Comparison of ENCODE assay signal across 8 mouse cellular contexts in the genomic region with DNA sequence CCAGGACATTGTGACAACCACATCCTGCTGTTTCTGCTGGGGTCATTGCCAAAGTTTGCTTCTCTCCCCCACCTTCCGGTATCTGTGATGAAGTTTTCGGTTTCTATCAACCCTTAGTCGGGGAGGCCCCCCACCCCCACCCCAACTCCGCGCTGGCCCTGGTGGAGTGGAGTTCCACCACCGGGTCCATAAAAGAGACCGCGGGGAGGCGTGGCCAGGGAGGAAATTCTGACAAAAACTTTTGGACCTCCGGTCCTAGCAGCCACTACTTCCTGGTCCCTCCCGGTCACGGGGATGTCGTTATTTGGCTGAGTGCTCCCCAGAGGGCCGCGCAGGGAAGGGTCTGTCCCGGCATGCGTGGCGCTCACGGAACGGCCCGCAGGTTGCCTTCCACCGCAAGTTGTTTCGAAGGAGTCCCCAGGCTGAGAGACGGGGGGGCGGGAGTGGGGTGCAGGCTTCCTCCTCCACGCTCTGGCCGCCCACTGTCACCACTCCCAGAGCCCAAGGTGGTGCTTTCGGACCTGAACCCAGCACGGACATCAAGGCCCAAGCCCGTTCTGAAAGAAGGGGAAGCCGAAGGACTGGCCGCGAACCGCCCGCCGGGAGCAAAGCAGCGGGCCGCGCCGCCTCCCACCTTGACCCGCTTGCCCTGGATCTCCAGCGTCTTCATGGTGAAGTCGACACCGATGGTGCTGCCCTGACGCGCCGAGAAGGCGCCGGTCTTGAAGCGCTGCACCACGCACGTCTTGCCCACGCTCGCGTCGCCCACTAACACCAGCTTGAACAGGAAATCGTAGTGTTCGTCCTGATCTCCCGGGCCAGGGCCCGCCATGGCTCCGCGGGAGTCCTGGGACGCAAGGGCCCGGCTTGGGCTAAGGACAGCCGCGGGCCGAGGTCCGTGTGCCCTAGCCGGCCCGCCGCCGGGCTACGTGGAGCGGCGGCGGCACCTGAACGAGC. TPM values are rescaled to one million over a fixed set of nuclear protein-coding genes. Genes with fewer than 3 reads are reported as not detected.
DNase-seq lines count a peak whose midpoint lies in the region; ATAC-seq and TF ChIP-seq lines count a peak whose summit lies in the region.

No protein-coding gene starts in this region.

- peaks cover 11% of the 10 kb centered on the region for H3K36me3 ChIP-seq in heart, embryonic 14.5 days (ENCODE audit: control insufficient read depth, insufficient read depth, low read length)
- H3K36me3 ChIP-seq in kidney, postnatal 0 days (ENCODE audit: insufficient read depth, low read length), result 0 out of 2 replicates have a peak, but pooled peaks cover 8% of the 10 kb centered on the region
- H3K36me3 ChIP-seq in liver, embryonic 15.5 days (replicated peaks), result peaks cover 25% of the 10 kb centered on the region
- no peaks in the 10 kb centered on the region for H3K36me3 ChIP-seq in neural tube, embryonic 11.5 days (ENCODE audit: control insufficient read depth, insufficient read depth, low read length)
- no peaks in the 10 kb centered on the region for H3K36me3 ChIP-seq in stomach, embryonic 16.5 days (ENCODE audit: control insufficient read depth, insufficient read depth, low read length)

- H3K9ac ChIP-seq in heart, embryonic 14.5 days (ENCODE audit: low read length), result peak overlapping the region; percentile 83
- H3K9ac ChIP-seq in kidney, postnatal 0 days (ENCODE audit: low read depth, low read length), result peak overlapping the region; percentile 93
- peak overlapping the region; percentile 98 for H3K9ac ChIP-seq in liver, embryonic 15.5 days
- peak overlapping the region; percentile 74 for H3K9ac ChIP-seq in neural tube, embryonic 11.5 days (ENCODE audit: low read length)
- H3K9ac ChIP-seq in stomach, embryonic 16.5 days (ENCODE audit: low read length), result peak overlapping the region; percentile 89

- peak overlapping the region; percentile 61 to 86 for H3K27ac ChIP-seq in heart, embryonic 14.5 days (replicated peaks in 1 of 2; ENCODE audit: control insufficient read depth in 1 of 2, insufficient read depth in 1 of 2, low read depth in 2 of 2, low read length in 2 of 2)
- H3K27ac ChIP-seq in kidney, postnatal 0 days, result peak overlapping the region; percentile 97
- peak overlapping the region; percentile 100 for H3K27ac ChIP-seq in liver, embryonic 15.5 days (replicated peaks)
- H3K27ac ChIP-seq in neural tube, embryonic 11.5 days (ENCODE audit: low read depth, low read length), result no peak overlapping the region; the same call in 1 of the 2 replicates
- peak overlapping the region; percentile 84 for H3K27ac ChIP-seq in stomach, embryonic 16.5 days (ENCODE audit: low read length)

- under 1% methylated on average over 65 of the region's 77 CpGs for WGBS in heart, embryonic 14.5 days
- WGBS in kidney, postnatal 0 days, result under 1% methylated on average over 76 of the region's 77 CpGs
- WGBS in liver, embryonic 15.5 days (ENCODE audit: insufficient replicate concordance), result under 1% methylated on average over 76 of the region's 77 CpGs
- under 1% methylated on average over 77 of the region's 77 CpGs for WGBS in neural tube, embryonic 11.5 days
- under 1% methylated on average over 77 of the region's 77 CpGs for WGBS in stomach, embryonic 16.5 days

- H3K4me3 ChIP-seq in heart, embryonic 14.5 days (ENCODE audit: control insufficient read depth in 1 of 2, insufficient read depth in 1 of 2, low read depth in 1 of 2, low read length in 2 of 2), result peak overlapping the region; percentile 75 to 78
- H3K4me3 ChIP-seq in kidney, postnatal 0 days (replicated peaks; ENCODE audit: low read depth, low read length), result peak overlapping the region; percentile 83
- H3K4me3 ChIP-seq in liver, embryonic 15.5 days (replicated peaks), result peak overlapping the region; percentile 86
- H3K4me3 ChIP-seq in neural tube, embryonic 11.5 days (ENCODE audit: low read depth, low read length), result peak overlapping the region; percentile 66
- peak overlapping the region; percentile 71 for H3K4me3 ChIP-seq in stomach, embryonic 16.5 days (replicated peaks; ENCODE audit: low read length)

- no peak for TF ChIP-seq CTCF in kidney, postnatal 0 days (IDR thresholded peaks at IDR 0.05; ENCODE audit: low read depth)

- no peaks in the 10 kb centered on the region for H3K27me3 ChIP-seq in heart, embryonic 14.5 days (ENCODE audit: control insufficient read depth, insufficient read depth, low read length)
- H3K27me3 ChIP-seq in kidney, postnatal 0 days (ENCODE audit: insufficient read depth, low read length), result no peaks in the 10 kb centered on the region
- no peaks in the 10 kb centered on the region for H3K27me3 ChIP-seq in liver, embryonic 15.5 days
- no peaks in the 10 kb centered on the region for H3K27me3 ChIP-seq in neural tube, embryonic 11.5 days (ENCODE audit: control insufficient read depth, insufficient read depth, low read length)
- H3K27me3 ChIP-seq in stomach, embryonic 16.5 days (ENCODE audit: control insufficient read depth, insufficient read depth, low read length), result no peaks in the 10 kb centered on the region

- no peaks in the 10 kb centered on the region for H3K9me3 ChIP-seq in heart, embryonic 14.5 days (ENCODE audit: control insufficient read depth, low read length)
- H3K9me3 ChIP-seq in kidney, postnatal 0 days (replicated peaks; ENCODE audit: low read length), result no peaks in the 10 kb centered on the region
- H3K9me3 ChIP-seq in liver, embryonic 15.5 days (replicated peaks), result no peaks in the 10 kb centered on the region
- no peaks in the 10 kb centered on the region for H3K9me3 ChIP-seq in neural tube, embryonic 11.5 days (ENCODE audit: control insufficient read depth, low read length)
- no peaks in the 10 kb centered on the region for H3K9me3 ChIP-seq in stomach, embryonic 16.5 days (replicated peaks; ENCODE audit: control insufficient read depth, low read length)

- 0 out of 2 replicates have a peak, but pooled peaks have one; percentile 5 for ATAC-seq in erythroid progenitor cell, adult 5-6 weeks (replicated peaks; ENCODE audit: low FRiP score, poor library complexity, severe bottlenecking)
- ATAC-seq in heart, embryonic 14.5 days (ENCODE audit: insufficient number of reproducible peaks, insufficient read depth, low FRiP score, low read depth), result peak; percentile 24
- ATAC-seq in kidney, postnatal 0 days (replicated peaks; ENCODE audit: low FRiP score, low read depth), result peak; percentile 42
- peak; percentile 11 for ATAC-seq in liver, embryonic 15.5 days (ENCODE audit: insufficient read depth)
- peak; percentile 28 for ATAC-seq in neural tube, embryonic 11.5 days (ENCODE audit: insufficient read depth, low FRiP score, low TSS enrichment)
- 0 out of 2 replicates have a peak, but pooled peaks have one; percentile 1 for ATAC-seq in stomach, embryonic 16.5 days (ENCODE audit: insufficient read depth, low FRiP score)

- peaks cover 2 to 14% of the 10 kb centered on the region in 2 experiments; a peak in 3 of 4 replicates for H3K4me1 ChIP-seq in heart, embryonic 14.5 days (ENCODE audit: control insufficient read depth in 2 of 2, insufficient read depth in 2 of 2, low read length in 2 of 2)
- peaks cover 22% of the 10 kb centered on the region for H3K4me1 ChIP-seq in kidney, postnatal 0 days (replicated peaks; ENCODE audit: insufficient read depth, low read length)
- peaks cover 66% of the 10 kb centered on the region for H3K4me1 ChIP-seq in liver, embryonic 15.5 days (replicated peaks)
- peaks cover 3% of the 10 kb centered on the region; the same call in 1 of the 2 replicates for H3K4me1 ChIP-seq in neural tube, embryonic 11.5 days (ENCODE audit: control insufficient read depth, insufficient read depth, low read length)
- H3K4me1 ChIP-seq in stomach, embryonic 16.5 days (ENCODE audit: control insufficient read depth, insufficient read depth, low read length), result peaks cover 19% of the 10 kb centered on the region

- peak overlapping the region; percentile 85 for H3K4me2 ChIP-seq in heart, embryonic 14.5 days (ENCODE audit: low read length)
- peak overlapping the region; percentile 96 for H3K4me2 ChIP-seq in kidney, postnatal 0 days (ENCODE audit: low read length)
- peak overlapping the region; percentile 86 for H3K4me2 ChIP-seq in liver, embryonic 15.5 days
- peak overlapping the region; percentile 98 for H3K4me2 ChIP-seq in neural tube, embryonic 11.5 days (ENCODE audit: low read depth)
- H3K4me2 ChIP-seq in stomach, embryonic 16.5 days (ENCODE audit: low read depth, low read length), result peak overlapping the region; percentile 89

- peak; percentile 79 for DNase-seq in 3134 (ENCODE audit: extremely low read depth, insufficient read length, low spot score)
- DNase-seq in adrenal gland, adult (ENCODE audit: inconsistent age in 2 of 2, low spot score in 1 of 2), result peak; percentile 79 to 91
- DNase-seq in kidney, postnatal 0 days (ENCODE audit: low spot score), result peak; percentile 83
- DNase-seq in neural tube, embryonic 11.5 days (ENCODE audit: low spot score), result peak; percentile 35

RNA-seq across cellular contexts. Expression of a gene that starts 1.0 kb away (rescaled TPM):
- 172 and 177 TPM in 2 replicates for total RNA-seq in erythroid progenitor cell, adult 5-6 weeks (2015; ENCODE audit: low replicate concordance)
- total RNA-seq in erythroid progenitor cell, adult 5-6 weeks (2017; ENCODE audit: low replicate concordance), result 129 and 134 TPM in 2 replicates
- polyA plus RNA-seq in heart, embryonic 14.5 days (2014; fragmentation: Nextera tagmentation; extraction: Ambion mirVana), result 8.0 and 8.4 TPM in 2 replicates
- 16.4 and 17.1 TPM in 2 replicates for polyA plus RNA-seq in kidney, postnatal 0 days (2015; fragmentation: Nextera tagmentation; extraction: Ambion mirVana)
- polyA plus RNA-seq in liver, embryonic 15.5 days (2015; fragmentation: Nextera tagmentation; extraction: Ambion mirVana), result 33.2 and 44.8 TPM in 2 replicates
- polyA plus RNA-seq in neural tube, embryonic 11.5 days (2014; fragmentation: Nextera tagmentation; extraction: Ambion mirVana), result 7.9 and 8.4 TPM in 2 replicates
- 8.9 and 10.7 TPM in 2 replicates for polyA plus RNA-seq in stomach, embryonic 16.5 days (2015; fragmentation: Nextera tagmentation; extraction: Ambion mirVana)

RNA-seq across cellular contexts. Expression of a gene that starts 24.6 kb away (rescaled TPM):
- total RNA-seq in erythroid progenitor cell, adult 5-6 weeks (2015; ENCODE audit: low replicate concordance), result 1.8 and 4.2 TPM in 2 replicates
- 19.1 and 24.3 TPM in 2 replicates for total RNA-seq in erythroid progenitor cell, adult 5-6 weeks (2017; ENCODE audit: low replicate concordance)
- polyA plus RNA-seq in heart, embryonic 14.5 days (2014; fragmentation: Nextera tagmentation; extraction: Ambion mirVana), result 1.4 and 1.6 TPM in 2 replicates
- polyA plus RNA-seq in kidney, postnatal 0 days (2015; fragmentation: Nextera tagmentation; extraction: Ambion mirVana), result 3.0 and 4.1 TPM in 2 replicates
- polyA plus RNA-seq in liver, embryonic 15.5 days (2015; fragmentation: Nextera tagmentation; extraction: Ambion mirVana), result 3.0 and 4.1 TPM in 2 replicates
- polyA plus RNA-seq in neural tube, embryonic 11.5 days (2014; fragmentation: Nextera tagmentation; extraction: Ambion mirVana), result 2.7 and 4.6 TPM in 2 replicates
- polyA plus RNA-seq in stomach, embryonic 16.5 days (2015; fragmentation: Nextera tagmentation; extraction: Ambion mirVana), result 3.0 and 6.1 TPM in 2 replicates

RNA-seq across cellular contexts. Expression of a gene that starts 27.6 kb away (rescaled TPM):
- 11.5 and 20.1 TPM in 2 replicates for total RNA-seq in erythroid progenitor cell, adult 5-6 weeks (2015; ENCODE audit: low replicate concordance)
- 51.5 and 62.1 TPM in 2 replicates for total RNA-seq in erythroid progenitor cell, adult 5-6 weeks (2017; ENCODE audit: low replicate concordance)
- 16.5 and 20.0 TPM in 2 replicates for polyA plus RNA-seq in heart, embryonic 14.5 days (2014; fragmentation: Nextera tagmentation; extraction: Ambion mirVana)
- 46.6 and 48.5 TPM in 2 replicates for polyA plus RNA-seq in kidney, postnatal 0 days (2015; fragmentation: Nextera tagmentation; extraction: Ambion mirVana)
- polyA plus RNA-seq in liver, embryonic 15.5 days (2015; fragmentation: Nextera tagmentation; extraction: Ambion mirVana), result 21.7 and 24.1 TPM in 2 replicates
- 45.6 and 59.3 TPM in 2 replicates for polyA plus RNA-seq in neural tube, embryonic 11.5 days (2014; fragmentation: Nextera tagmentation; extraction: Ambion mirVana)
- 40.1 and 48.1 TPM in 2 replicates for polyA plus RNA-seq in stomach, embryonic 16.5 days (2015; fragmentation: Nextera tagmentation; extraction: Ambion mirVana)

RNA-seq across cellular contexts. Expression of a gene that starts 33.1 kb away (rescaled TPM):
- total RNA-seq in erythroid progenitor cell, adult 5-6 weeks (2015; ENCODE audit: low replicate concordance), result 32.4 and 58.3 TPM in 2 replicates
- 11.4 and 18.4 TPM in 2 replicates for total RNA-seq in erythroid progenitor cell, adult 5-6 weeks (2017; ENCODE audit: low replicate concordance)
- polyA plus RNA-seq in heart, embryonic 14.5 days (2014; fragmentation: Nextera tagmentation; extraction: Ambion mirVana), result 3.4 TPM in 2 replicates
- 0.42 and 0.66 TPM in 2 replicates for polyA plus RNA-seq in kidney, postnatal 0 days (2015; fragmentation: Nextera tagmentation; extraction: Ambion mirVana)
- 26.8 and 29.9 TPM in 2 replicates for polyA plus RNA-seq in liver, embryonic 15.5 days (2015; fragmentation: Nextera tagmentation; extraction: Ambion mirVana)
- 2.6 and 4.3 TPM in 2 replicates for polyA plus RNA-seq in neural tube, embryonic 11.5 days (2014; fragmentation: Nextera tagmentation; extraction: Ambion mirVana)
- 1.2 and 1.4 TPM in 2 replicates for polyA plus RNA-seq in stomach, embryonic 16.5 days (2015; fragmentation: Nextera tagmentation; extraction: Ambion mirVana)

RNA-seq across cellular contexts. Expression of a gene that starts 39.9 kb away (rescaled TPM):
- total RNA-seq in erythroid progenitor cell, adult 5-6 weeks (2015; ENCODE audit: low replicate concordance), result 296 and 321 TPM in 2 replicates
- total RNA-seq in erythroid progenitor cell, adult 5-6 weeks (2017; ENCODE audit: low replicate concordance), result 347 and 417 TPM in 2 replicates
- 742 and 747 TPM in 2 replicates for polyA plus RNA-seq in heart, embryonic 14.5 days (2014; fragmentation: Nextera tagmentation; extraction: Ambion mirVana)
- 881 and 892 TPM in 2 replicates for polyA plus RNA-seq in kidney, postnatal 0 days (2015; fragmentation: Nextera tagmentation; extraction: Ambion mirVana)
- 526 and 529 TPM in 2 replicates for polyA plus RNA-seq in liver, embryonic 15.5 days (2015; fragmentation: Nextera tagmentation; extraction: Ambion mirVana)
- 1,129 and 1,155 TPM in 2 replicates for polyA plus RNA-seq in neural tube, embryonic 11.5 days (2014; fragmentation: Nextera tagmentation; extraction: Ambion mirVana)
- 937 and 1,037 TPM in 2 replicates for polyA plus RNA-seq in stomach, embryonic 16.5 days (2015; fragmentation: Nextera tagmentation; extraction: Ambion mirVana)

Comparison
In these comparisons a context has a peak if more than half of its experiments do, and no peak if none do; other contexts are left out.
1. DNase-seq: peak in every context shown above with its lines; median percentile 85 in adrenal gland, adult; 83 in kidney, postnatal 0 days; 79 in 3134; 35 in neural tube, embryonic 11.5 days.